Mouse (Mus musculus) stomach, embryonic 14.5 days (tissue): ENCODE data around the gene Endog. TPM values are rescaled to one million over a fixed set of nuclear protein-coding genes. Genes with fewer than 3 reads are reported as not detected.
"Not testable (repeated sequence)": the region's sequence is repeated elsewhere in the genome, so short reads cannot be mapped to it uniquely, and the experiment has no call there.

Experiments used
- ATAC-seq: fragments of 200-750 bp; cut with Nextera tagmentation; 2 replicates; pipeline ENCODE4 v1.8.0; 2017; ENCODE audit warnings: low read depth, moderate TSS enrichment; ENCODE audit not compliant: insufficient number of reproducible peaks, insufficient read depth, low FRiP score
- H3K27ac ChIP-seq: fragments of 300-500 bp; sonication (generic); 2 replicates; pipeline ENCODE4 v1.5.1; 2014; ENCODE audit warnings: mild to moderate bottlenecking, low read length, moderate library complexity, mixed read lengths
- H3K27me3 ChIP-seq: fragments of 300-500 bp; sonication (generic); 2 replicates; pipeline ENCODE4 v1.6.1; 2014; ENCODE audit warnings: low read length, control low read depth, mixed read lengths; ENCODE audit not compliant: control insufficient read depth, insufficient read depth
- H3K36me3 ChIP-seq: fragments of 300-500 bp; sonication (generic); 2 replicates; pipeline ENCODE4 v1.6.1; 2014; ENCODE audit warnings: mild to moderate bottlenecking, control low read depth, low read length, moderate library complexity, mixed read lengths; ENCODE audit not compliant: control insufficient read depth, insufficient read depth
- H3K4me1 ChIP-seq: fragments of 300-500 bp; sonication (generic); 2 replicates; pipeline ENCODE4 v1.6.1; 2014; ENCODE audit warnings: low read length, control low read depth, mixed read lengths; ENCODE audit not compliant: control insufficient read depth, insufficient read depth
- H3K4me2 ChIP-seq: fragments of 300-500 bp; sonication (generic); replicated peaks from 2 replicates; pipeline ENCODE4 v1.6.1; 2014; ENCODE audit warnings: low read depth, low read length, control low read depth
- H3K4me3 ChIP-seq: fragments of 300-500 bp; sonication (generic); 2 replicates; pipeline ENCODE4 v1.5.1; 2014; ENCODE audit warnings: low read depth, low read length, control low read depth
- H3K9ac ChIP-seq: fragments of 300-500 bp; sonication (generic); replicated peaks from 2 replicates; pipeline ENCODE4 v1.6.1; 2014; ENCODE audit warnings: low read depth, mild to moderate bottlenecking, control low read depth, low read length, moderate library complexity, mixed read lengths
- H3K9me3 ChIP-seq: fragments of 300-500 bp; sonication (generic); 2 replicates; pipeline ENCODE4 v1.6.1; 2016; ENCODE audit warnings: low read depth, low read length, control low read depth; ENCODE audit not compliant: control insufficient read depth
- WGBS: fragments of 180-500 bp; shearing (Covaris S2); extraction: QIAGEN DNeasy Blood & Tissue Kit; methylation state at CpG from one replicate; pipeline ENCODE4 v1.1.7; 2014; 5-methylcytosine and 5-hydroxymethylcytosine counted together
- polyA plus RNA-seq: library from polyadenylated mRNA; unstranded; fragments of >200 nt; fragmentation: Nextera tagmentation; extraction: Ambion mirVana; gene quantifications from 2 replicates; pipeline ENCODE4 v1.2.1, GENCODE M21; 2014

Endog gene
- 21.9 and 24.8 TPM in 2 replicates for polyA plus RNA-seq

DNA sequence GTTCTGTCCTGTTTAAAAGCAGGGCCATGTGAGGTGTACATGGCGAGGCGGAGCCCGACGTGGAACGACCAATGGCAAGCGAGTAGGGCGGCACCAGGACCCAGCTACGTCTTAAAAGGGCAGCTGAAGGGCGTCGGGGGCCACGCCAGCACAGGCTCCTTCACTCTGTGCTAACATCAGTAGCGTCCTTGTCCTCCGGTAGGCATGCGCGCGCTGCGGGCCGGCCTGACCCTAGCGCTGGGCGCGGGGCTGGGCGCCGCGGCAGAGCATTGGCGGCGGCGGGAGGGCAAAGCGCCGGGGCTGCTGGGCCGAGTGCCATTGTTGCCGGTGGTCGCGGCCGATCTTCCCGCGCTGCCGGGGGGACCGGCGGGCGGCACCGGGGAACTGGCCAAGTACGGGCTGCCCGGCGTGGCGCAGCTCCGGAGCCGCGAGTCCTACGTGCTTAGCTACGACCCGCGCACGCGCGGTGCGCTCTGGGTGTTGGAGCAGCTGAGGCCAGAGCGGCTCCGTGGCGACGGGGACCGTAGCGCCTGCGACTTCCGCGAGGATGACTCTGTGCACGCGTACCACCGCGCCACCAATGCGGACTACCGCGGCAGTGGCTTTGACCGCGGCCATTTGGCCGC, at the start of gene Endog:
Gene Endog (plus strand): TSS at position 123 of the 626 bp plus-strand sequence.
- Histone ChIP-seq H3K9me3 (peaks cover 9% of the 10 kb centered on the region; the same call in 1 of the 2 replicates), H3K4me3 (peak within 1 kb of the TSS; percentile 48), H3K4me1 (0 out of 2 replicates have a peak, but pooled peaks cover 2% of the 10 kb centered on the region), H3K27me3 (no peaks in the 10 kb centered on the region), H3K9ac (peak within 1 kb of the TSS; percentile 45), H3K36me3 (peaks cover 38% of the 10 kb centered on the region), H3K27ac (peak within 1 kb of the TSS; percentile 62; the same call in 1 of the 2 replicates), H3K4me2 (peak within 1 kb of the TSS; percentile 79)
- peak; percentile 91 for ATAC-seq
- WGBS = under 1% methylated on average over 75 of the region's 75 CpGs

DNA sequence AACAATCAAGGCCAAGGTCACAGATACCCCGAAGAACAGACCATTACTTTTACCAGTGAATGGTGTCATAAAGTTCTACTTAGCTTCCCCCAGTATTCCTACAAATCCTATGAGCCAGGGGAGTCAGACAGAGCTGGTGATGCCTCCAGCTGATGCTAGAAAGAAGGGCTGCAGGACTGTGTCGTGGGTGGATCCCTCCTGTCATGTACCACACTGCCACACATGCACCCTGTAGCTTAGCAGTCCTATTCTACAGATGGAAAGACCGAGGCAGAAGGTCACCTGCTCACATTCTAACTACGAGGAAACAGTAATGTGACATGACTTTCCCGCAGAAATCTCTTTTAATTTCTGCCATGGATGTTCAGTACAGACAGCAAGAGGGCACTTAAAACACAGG, 48.5 kb upstream of the Endog start:
- Histone ChIP-seq H3K27me3 (no peaks in the 10 kb centered on the region), H3K27ac (no peak overlapping the region), H3K36me3 (no peaks in the 10 kb centered on the region), H3K4me1 (peaks cover 15% of the 10 kb centered on the region; the same call in 1 of the 2 replicates), H3K9me3 (no peaks in the 10 kb centered on the region), H3K9ac (no peak overlapping the region), H3K4me3 (no peak overlapping the region), H3K4me2 (no peak overlapping the region)
- WGBS = 86% methylated on average over 5 of the region's 5 CpGs
- ATAC-seq = no peak

DNA sequence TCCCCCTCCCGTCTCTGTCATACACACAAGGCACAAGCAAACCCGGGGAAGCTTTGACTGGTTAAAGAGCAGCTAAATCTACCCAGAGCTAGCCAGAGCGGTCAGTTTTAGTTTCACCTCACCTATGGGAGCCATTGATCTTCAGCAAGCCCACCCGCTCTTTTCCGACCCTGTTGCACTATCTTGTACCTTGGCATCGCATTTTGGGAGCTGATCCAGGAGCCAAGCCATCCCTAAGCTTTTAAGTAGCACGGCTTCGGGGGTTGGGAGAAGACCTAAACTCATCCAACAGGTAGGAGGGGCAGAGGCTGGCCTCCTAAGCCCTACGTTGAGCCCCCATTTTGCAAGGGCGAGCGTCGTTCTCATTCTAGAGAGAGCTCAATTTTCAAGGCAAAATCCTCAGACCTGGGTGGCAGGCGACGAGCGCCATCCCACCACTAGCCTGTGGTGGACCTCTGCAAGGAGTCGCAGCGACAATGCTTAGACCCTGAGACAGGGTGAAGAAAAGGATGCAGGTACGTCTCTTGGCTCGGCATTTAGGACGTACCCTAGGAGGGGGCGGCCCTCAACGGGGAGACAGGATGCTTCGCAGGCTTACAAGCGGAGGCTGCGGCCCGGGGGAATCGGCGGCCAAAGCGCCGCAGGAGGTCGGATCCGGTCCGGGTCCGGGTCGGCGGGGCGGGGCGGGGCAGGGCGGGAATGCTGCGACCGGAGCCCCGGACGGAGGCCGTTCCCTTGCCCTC, 47.4 kb upstream of the Endog start:
- Histone ChIP-seq H3K9me3 (no peaks in the 10 kb centered on the region), H3K27ac (peak overlapping the region; percentile 92), H3K4me1 (peaks cover 15% of the 10 kb centered on the region; the same call in 1 of the 2 replicates), H3K36me3 (no peaks in the 10 kb centered on the region), H3K4me2 (peak overlapping the region; percentile 92), H3K9ac (peak overlapping the region; percentile 69), H3K4me3 (peak overlapping the region; percentile 85), H3K27me3 (no peaks in the 10 kb centered on the region)
- peak; percentile 70; the same call in 1 of the 2 replicates for ATAC-seq
- WGBS = 1% methylated on average over 44 of the region's 44 CpGs

DNA sequence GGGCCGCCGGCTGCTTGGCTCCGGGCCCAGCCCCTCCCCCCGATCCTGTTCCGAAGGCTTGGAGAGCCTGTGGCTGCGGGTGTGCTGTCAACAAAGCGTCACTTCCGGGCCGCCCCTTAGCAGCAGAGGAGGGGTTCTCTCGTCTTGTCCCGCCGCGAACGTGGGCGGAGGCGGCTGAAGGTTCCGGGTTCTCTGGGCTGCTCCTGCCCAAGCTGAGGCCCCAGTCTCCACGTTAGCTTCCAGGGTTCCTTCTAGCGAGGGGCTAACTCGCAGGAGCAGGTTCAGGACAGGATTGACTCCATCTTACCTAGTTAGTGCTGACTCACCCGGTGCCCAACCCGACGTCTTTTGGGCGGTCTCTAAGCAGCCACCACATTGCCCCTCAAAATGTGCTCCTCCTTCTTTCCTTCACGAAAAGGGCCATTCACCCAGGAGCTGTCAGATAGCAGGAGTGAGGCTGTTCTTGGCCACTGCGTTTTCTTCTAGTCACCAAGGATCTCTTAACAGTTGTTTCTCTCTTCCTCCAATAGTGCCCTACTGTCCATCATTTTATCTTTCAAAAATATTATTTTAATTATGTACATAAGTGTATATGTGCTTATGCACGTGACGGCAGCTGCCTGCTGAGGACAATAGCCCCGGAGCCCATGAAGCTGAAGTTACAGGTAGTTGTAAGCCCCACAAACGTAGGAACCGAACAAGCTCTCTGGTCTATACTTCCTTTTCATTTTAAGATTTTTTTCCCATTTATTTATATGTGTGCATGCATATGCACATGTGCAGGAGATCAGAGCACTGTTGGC, 46.6 kb upstream of the Endog start, which contains the start of gene Zer1:
Gene Zer1 (minus strand): TSS at position 114 of the 803 bp plus-strand sequence.
- peak within 1 kb of the TSS; percentile 92 for H3K4me2 ChIP-seq
- H3K4me3 ChIP-seq = peak within 1 kb of the TSS; percentile 85
- ATAC-seq = peak; percentile 93
- peak within 1 kb of the TSS; percentile 92 for H3K27ac ChIP-seq
- H3K36me3 ChIP-seq = no peaks in the 10 kb centered on the region
- H3K9me3 ChIP-seq = no peaks in the 10 kb centered on the region
- WGBS = 7% methylated on average over 31 of the region's 31 CpGs
- H3K27me3 ChIP-seq = no peaks in the 10 kb centered on the region
- peaks cover 15% of the 10 kb centered on the region; the same call in 1 of the 2 replicates for H3K4me1 ChIP-seq
- H3K9ac ChIP-seq = peak within 1 kb of the TSS; percentile 69

DNA sequence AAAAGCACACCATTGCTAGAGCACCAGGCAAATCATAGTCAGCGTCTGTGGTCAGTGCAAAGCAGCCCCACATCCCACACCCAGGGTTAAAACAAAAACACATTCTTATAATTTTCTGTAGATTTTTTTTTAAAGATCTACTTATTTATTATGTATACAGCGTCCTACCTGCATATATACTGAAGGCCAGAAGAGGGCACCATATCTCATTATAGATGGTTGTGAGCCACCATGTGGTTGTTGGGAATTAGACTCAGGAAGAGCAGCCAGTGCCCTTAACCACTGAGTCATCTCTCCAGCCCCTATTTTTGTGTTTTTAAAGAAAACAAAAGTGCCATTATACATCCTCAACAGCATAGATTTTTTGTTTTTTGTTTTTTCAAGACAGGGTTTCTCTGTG, 42.5 kb upstream of the Endog start:
- WGBS = 30% methylated on average over 2 of the region's 2 CpGs
- Histone ChIP-seq H3K36me3 (no peaks in the 10 kb centered on the region), H3K4me2 (no peak overlapping the region), H3K9me3 (no peaks in the 10 kb centered on the region), H3K4me3 (no peak overlapping the region), H3K4me1 (peaks cover 16% of the 10 kb centered on the region; the same call in 1 of the 2 replicates), H3K27ac (no peak overlapping the region), H3K9ac (no peak overlapping the region), H3K27me3 (no peaks in the 10 kb centered on the region)
- ATAC-seq = no peak

DNA sequence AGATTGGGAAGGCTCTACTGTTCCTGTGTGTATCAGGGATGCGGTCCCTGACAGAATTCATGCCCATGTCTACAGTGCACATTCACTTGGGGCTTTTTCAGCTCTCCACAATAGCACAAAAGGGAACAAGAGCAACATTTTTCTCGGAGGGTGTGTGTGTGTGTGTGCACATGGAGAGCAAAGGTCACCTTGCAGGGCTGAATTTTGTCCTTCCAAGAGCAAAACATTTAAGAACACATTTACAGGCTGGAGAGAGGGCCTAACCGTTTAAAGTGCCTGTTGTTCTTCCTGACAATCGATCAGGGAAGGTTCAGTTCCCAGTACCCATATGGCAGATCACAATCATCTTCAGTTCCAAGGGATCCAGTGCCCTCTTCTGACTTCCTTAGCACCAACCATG, 41.1 kb upstream of the Endog start:
- WGBS = 77% methylated on average over 4 of the region's 4 CpGs
- Histone ChIP-seq H3K36me3 (no peaks in the 10 kb centered on the region), H3K4me1 (peaks cover 19% of the 10 kb centered on the region), H3K9ac (no peak overlapping the region), H3K9me3 (no peaks in the 10 kb centered on the region), H3K27me3 (no peaks in the 10 kb centered on the region), H3K27ac (no peak overlapping the region), H3K4me3 (no peak overlapping the region), H3K4me2 (no peak overlapping the region)
- ATAC-seq = no peak

DNA sequence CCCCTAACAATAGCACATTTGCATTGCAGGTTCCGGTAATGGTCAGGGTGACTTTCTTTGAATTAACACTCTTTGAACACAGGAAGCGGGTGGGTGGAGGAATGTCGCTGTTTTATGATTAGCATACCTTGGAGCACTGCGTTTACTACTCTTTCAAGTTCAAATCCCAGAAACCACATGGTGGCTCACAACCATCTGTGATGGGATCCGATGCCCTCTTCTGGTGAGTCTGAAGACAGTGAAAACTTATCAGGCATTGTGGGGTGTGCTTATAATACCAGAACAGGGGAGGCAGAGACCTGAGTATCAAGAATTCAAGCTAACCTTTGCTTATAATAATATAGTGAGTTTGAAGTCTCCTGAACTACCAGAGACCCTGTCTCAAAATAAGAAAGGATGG, 40.1 kb upstream of the Endog start:
- not testable (repeated sequence) for H3K27me3 ChIP-seq, H3K27ac ChIP-seq, ATAC-seq, H3K9ac ChIP-seq, H3K4me2 ChIP-seq, H3K9me3 ChIP-seq, H3K36me3 ChIP-seq, H3K4me3 ChIP-seq
- H3K4me1 ChIP-seq = peaks cover 17% of the 10 kb centered on the region
- WGBS = 66% methylated on average over 5 of the region's 5 CpGs
